Mouse (Mus musculus): ENCODE results near the gene Cinp.

DNA sequence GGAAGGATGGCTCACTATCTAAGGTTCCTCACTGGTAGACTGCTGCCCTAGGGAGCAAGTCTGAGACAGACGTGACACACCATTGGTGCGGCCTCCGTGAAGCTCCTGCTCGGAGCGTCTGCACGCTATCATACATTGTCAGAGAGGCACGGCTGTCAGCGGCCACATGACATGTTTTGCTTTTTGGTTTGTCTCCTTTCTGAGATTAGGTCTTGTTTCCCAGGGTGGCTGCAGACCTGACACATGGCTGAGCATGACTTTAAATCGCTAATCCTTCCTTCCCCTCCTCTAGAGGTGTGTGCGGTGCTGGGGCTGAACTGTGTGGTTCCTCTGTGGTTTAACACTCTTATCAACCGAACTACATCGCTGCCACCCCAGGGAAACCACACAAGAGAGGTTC lies 37.5 kb downstream of the Cinp start:
- TF ChIP-seq CTCF (IDR thresholded peaks at IDR 0.05; ENCODE audit: low read depth, low read length) (no peak), GATA1 (IDR thresholded peaks at IDR 0.05; ENCODE audit: borderline replicate concordance, low read length) (no peak), POLR2AphosphoS5 (IDR thresholded peaks at IDR 0.05; ENCODE audit: insufficient replicate concordance, low read depth, low read length) (no peak), TAL1 (conservative IDR thresholded peaks at IDR 0.05; ENCODE audit: low read depth, low read length) (no peak), GATA2 (IDR thresholded peaks at IDR 0.05; ENCODE audit: borderline replicate concordance, low read depth, low read length) (no peak)

Data from G1E (cell line).